Mouse (Mus musculus): ENCODE results near the gene Hoga1. TPM values are rescaled to one million over a fixed set of nuclear protein-coding genes. Genes with fewer than 3 reads are reported as not detected.
A peak's percentile ranks its signal among the peaks of the same experiment; 100 is the strongest.
"Not testable (repeated sequence)": the region's sequence is repeated elsewhere in the genome, so short reads cannot be mapped to it uniquely, and the experiment has no call there.

Gene Hoga1
- total RNA-seq, 2 experiments from 2014 or later: 0.20 to 0.33 TPM

DNA sequence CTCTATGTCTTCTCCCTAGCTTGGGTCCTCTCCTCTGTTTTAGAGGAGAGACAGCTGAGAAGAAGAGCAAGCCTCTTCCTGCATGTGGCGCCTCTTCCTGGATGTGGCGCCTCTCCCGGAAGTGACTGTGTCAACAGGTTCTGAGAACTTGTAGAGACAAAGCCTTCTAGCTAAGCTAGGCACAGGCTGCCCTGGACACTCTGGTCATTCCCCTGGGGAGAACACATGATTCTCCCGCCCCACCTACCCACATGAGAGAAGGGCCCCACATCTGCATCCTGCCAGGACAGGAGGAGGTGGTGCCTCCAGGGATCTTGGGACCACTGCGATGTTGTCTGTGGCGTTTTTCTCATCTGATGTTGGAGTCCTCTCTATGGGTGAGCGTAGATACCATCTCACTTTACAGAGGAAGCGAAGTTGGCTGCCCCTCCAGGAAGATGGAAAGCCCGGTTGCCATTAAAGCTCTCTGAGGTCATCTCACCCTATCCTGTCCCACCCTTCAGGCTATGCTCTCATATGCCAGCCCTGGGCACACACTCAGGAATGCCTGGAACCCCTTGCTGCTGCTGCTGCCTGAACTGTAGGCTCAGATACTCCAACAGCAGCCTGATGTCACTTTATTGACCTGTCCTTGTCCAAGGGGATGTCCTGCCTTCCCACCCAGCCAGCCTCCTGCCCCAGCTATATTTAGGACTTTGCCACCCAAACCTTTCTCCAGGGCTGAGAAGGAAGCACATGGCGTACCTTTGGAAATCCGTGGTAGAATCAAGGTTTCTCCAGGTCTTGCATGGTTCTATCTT lies 23.2 kb downstream of the Hoga1 start:
- no peak for ATAC-seq (replicated peaks; ENCODE audit: poor library complexity)

- ATAC-seq (replicated peaks; ENCODE audit: poor library complexity): no peak
Measured at GRCm38 (mm10) chr19:42069241-42069525, 23.8 kb downstream of the Hoga1 start.

DNA sequence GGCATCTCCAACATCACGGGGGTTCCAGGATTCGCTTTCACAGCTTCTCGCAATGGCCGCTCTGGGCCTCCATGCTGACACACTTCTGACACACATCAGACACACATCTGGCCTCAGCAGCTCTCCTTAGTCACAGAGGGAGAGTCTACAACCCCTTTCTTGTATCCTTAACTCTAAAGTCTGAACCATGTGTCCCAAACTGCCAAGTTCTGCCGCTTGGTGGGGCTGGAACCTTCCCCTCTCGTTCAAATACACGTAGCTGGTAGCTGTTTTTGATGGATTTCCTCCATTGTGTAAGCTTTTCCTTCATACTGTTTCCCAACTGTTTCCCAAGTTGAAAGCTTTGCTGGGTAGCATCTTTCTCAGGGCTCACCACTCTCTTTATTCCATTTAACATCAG lies 25.8 kb downstream of the Hoga1 start:
- no peak for ATAC-seq (replicated peaks; ENCODE audit: poor library complexity)

- 0 out of 2 replicates have a peak, but pooled peaks have one; percentile 14 for ATAC-seq (replicated peaks; ENCODE audit: poor library complexity)
Measured at GRCm38 (mm10) chr19:42071886-42072608, 26.6 kb downstream of the Hoga1 start.

GRCm38 (mm10) chr19:42072802-42073201 lies 27.4 kb downstream of the Hoga1 start:
- ATAC-seq (replicated peaks; ENCODE audit: poor library complexity): no peak

GRCm38 (mm10) chr19:42075051-42075450 lies 29.6 kb downstream of the Hoga1 start:
- no peak for ATAC-seq (replicated peaks; ENCODE audit: poor library complexity)

DNA sequence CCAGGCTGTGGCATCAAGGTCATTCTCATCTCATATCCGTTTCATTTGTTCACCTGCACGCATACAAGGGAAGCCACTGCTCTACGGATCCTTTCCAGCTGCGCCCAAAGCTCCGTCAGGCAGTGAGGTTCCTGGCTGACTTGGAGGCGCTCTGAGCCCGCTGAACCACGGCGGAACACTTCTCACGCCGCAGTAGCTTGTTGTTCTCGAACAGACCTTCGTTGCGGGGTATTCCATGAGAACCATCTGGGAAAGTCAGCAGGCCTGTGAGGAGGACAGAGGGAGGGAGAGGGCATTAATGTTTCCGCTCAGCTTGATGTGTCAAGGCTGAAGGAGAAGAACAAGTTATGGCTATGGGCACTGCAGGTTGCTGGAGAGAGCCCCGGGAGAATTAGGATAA lies 30.6 kb downstream of the Hoga1 start:
- ATAC-seq (replicated peaks; ENCODE audit: poor library complexity): no peak

DNA sequence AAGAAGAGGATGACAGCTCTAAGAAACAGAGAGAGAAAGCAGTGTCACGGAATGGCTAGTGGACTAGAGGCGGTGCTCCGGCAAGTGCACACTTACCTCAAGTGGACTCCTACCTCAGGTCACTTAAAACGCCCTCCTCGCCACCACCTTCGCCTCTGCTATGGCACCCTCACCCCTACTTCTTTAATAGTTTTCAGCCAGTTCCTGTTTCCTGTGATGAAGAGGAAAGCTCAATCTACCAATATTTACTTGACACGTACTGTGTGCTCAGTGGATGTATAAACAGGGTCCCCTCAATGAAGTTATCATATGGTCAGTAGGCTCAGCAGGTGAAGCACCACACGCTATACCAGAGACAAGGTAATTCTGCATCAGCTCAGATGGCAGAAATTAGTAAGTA lies 33.2 kb downstream of the Hoga1 start:
- no peak for ATAC-seq (replicated peaks; ENCODE audit: poor library complexity)

DNA sequence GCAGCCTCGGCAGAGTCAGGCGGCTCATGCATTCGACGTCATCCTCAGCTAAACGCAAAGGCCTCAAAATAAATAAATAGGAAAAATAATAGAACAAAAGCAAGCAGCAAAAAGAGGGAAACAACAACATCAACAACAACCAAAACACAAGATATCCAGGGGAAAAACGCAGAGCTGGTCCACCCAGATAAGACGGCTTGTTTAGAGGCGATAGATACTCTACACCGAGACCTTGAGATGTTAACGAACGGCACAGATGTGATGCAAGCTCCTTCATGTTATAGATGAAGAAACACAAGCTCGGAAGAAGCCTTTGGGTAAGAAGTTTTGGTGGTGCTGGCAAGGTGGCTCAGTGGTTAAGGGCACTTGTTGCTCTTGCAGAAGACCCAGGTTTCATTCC lies 33.6 kb downstream of the Hoga1 start:
- ATAC-seq (replicated peaks; ENCODE audit: poor library complexity): no peak

GRCm38 (mm10) chr19:42079950-42080349 lies 34.5 kb downstream of the Hoga1 start:
- ATAC-seq (replicated peaks; ENCODE audit: poor library complexity): no peak

GRCm38 (mm10) chr19:42080469-42080868 lies 35.1 kb downstream of the Hoga1 start:
- no peak for ATAC-seq (replicated peaks; ENCODE audit: poor library complexity)

DNA sequence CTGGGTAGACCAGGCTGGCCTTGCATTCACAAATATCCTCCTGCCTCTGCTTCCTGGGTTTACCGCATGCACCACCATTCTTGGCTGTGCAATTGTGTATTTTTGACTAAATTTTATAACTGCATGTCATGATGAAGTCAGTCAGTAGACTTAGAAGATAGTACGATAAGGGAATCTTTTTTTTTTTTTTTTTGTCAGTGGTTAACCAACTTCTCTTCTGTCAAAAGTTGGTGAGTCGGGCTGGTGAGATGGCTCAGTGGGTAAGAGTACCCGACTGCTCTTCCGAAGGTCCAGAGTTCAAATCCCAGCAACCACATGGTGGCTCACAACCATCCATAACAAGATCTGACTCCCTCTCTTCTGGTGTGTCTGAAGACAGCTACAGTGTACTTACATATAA lies 36.2 kb downstream of the Hoga1 start:
- not testable (repeated sequence) for ATAC-seq (replicated peaks; ENCODE audit: poor library complexity)

DNA sequence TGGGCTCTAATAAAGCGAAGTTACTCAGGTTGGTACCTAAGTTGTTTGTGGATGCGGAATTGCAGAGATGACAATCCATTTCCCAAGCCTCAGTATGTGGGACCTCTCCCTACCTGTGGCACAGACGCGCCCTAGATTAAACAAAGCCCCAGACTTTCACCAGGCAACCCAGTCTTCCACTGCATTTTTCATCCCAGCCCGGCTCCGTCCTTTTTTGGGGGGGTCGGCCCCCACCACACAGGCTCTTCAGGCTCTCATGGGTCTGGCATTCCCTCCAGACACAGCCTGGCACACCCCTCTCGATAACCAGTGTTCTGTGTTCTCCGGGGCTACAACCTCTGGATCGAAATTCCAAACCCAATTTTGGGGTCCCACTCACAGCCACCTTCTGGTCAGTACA lies 40.3 kb downstream of the Hoga1 start:
- no peak for ATAC-seq (replicated peaks; ENCODE audit: poor library complexity)

GRCm38 (mm10) chr19:42086166-42086565 lies 40.8 kb downstream of the Hoga1 start, which contains the start of gene Morn4:
Gene Morn4 (minus strand): TSS chr19:42086357.
- peak; percentile 44 for ATAC-seq (replicated peaks; ENCODE audit: poor library complexity)

DNA sequence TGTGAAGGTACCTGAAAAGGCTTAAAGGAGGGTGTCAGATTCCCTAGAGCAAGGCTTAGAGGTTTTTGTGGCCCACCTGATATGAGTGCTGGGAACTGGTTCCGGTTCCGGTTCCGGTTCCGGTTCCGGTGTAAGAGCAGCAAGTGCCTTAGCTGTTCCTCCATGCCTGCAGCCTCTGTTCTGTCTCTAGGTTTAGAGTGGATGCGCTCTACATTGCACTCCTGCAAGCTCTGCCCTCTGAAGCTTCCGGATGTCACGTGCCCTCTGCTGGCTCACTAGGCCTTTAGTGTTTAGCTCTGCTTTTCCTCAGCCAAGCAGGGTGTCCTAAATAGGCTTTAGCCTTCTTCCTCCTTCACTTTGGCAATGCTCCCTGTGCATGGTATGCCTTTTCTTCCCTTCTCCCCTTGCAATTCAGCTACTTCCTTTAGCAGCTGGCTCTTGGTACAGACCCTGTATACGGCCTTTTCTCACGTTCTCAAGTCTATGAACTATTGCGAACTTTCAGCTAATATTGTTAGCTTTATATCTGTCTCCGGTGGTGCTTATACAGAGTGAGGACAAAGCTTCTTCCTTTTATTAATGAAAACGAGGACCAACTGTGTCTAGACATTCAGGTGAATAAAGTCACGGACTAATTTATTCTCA lies 43.8 kb downstream of the Hoga1 start:
- peak; percentile 56 for ATAC-seq (replicated peaks; ENCODE audit: poor library complexity)

GRCm38 (mm10) chr19:42089748-42090595 lies 44.6 kb downstream of the Hoga1 start, which contains the start of gene Pi4k2a:
Gene Pi4k2a (plus strand): TSS chr19:42090470.
- ATAC-seq (replicated peaks; ENCODE audit: poor library complexity): peak; percentile 91

DNA sequence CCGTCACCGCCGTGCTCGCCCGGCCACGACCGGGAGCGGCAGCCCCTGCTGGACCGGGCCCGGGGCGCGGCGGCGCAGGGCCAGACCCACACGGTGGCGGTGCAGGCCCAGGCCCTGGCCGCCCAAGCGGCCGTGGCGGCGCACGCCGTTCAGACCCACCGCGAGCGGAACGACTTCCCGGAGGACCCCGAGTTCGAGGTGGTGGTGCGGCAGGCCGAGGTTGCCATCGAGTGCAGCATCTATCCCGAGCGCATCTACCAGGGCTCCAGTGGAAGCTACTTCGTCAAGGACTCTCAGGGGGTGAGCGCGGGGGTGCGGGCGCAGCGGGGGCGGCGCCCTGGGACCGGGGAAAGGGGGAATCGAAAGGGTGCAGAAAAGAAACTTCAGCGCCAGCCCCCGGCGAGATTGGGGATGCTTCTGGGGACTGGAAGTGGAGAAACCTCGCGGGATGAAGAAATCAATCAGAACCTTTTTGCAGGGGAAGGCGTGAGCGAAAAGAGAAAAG lies 45.3 kb downstream of the Hoga1 start:
- peak; percentile 8 for ATAC-seq (replicated peaks; ENCODE audit: poor library complexity)

- no peak for ATAC-seq (replicated peaks; ENCODE audit: poor library complexity)
Measured at GRCm38 (mm10) chr19:42099406-42099805, 54.0 kb downstream of the Hoga1 start.

DNA sequence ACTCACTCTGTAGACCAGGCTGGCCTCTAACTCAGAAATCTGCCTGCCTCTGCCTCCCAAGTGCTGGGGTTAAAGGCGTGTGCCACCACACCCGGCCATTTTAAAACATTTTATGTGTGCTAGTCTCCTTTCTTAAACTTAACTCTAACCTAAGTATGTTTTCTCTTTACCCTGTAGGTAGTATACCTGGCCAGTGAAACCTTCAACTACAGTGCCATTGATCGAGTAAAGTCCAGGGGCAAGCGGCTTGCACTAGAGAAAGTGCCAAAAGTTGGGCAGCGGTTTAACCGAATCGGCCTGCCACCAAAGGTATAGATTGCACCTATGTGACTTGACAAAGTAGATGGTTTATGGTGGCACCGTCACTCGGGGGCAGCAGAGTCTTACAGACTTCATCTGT lies 59.3 kb downstream of the Hoga1 start:
- no peak for ATAC-seq (replicated peaks; ENCODE audit: poor library complexity)

- no peak for ATAC-seq (replicated peaks; ENCODE audit: poor library complexity)
Measured at GRCm38 (mm10) chr19:42115783-42116335, 70.4 kb downstream of the Hoga1 start.

All from megakaryocyte progenitor cell, adult 5-6 weeks (primary cell).